Mouse (Mus musculus): ENCODE data around the gene Colgalt2.

- TF ChIP-seq CTCF (IDR thresholded peaks at IDR 0.05; ENCODE audit: extremely low read depth, insufficient read depth, insufficient read length, insufficient replicate concordance) (no peak), POLR2A (IDR thresholded peaks at IDR 0.05; ENCODE audit: low read depth, low read length) (no peak)
Measured at GRCm38 (mm10) chr1:152526154-152526553, 126.5 kb downstream of the Colgalt2 start.

Data from spleen, adult 2 months (tissue).